Mouse (Mus musculus) erythroblast, embryonic 14.5 days (primary cell): ENCODE measurements around the gene Rlim. TPM values are rescaled to one million over a fixed set of nuclear protein-coding genes. Genes with fewer than 3 reads are reported as not detected.

Source experiments
- H3K27me3 ChIP-seq: 2 replicates; pipeline ENCODE4 v1.6.1; 2012; ENCODE audit warnings: inconsistent platforms; ENCODE audit not compliant: control insufficient read depth
- H3K36me3 ChIP-seq: 2 replicates; pipeline ENCODE4 v1.6.1; 2012; ENCODE audit warnings: mild to moderate bottlenecking, inconsistent platforms; ENCODE audit not compliant: control insufficient read depth
- H3K4me1 ChIP-seq: 2 replicates; pipeline ENCODE4 v1.6.1; 2012; ENCODE audit warnings: inconsistent platforms; ENCODE audit not compliant: control insufficient read depth
- H3K4me3 ChIP-seq: replicated peaks from 2 replicates; pipeline ENCODE3; 2012; ENCODE audit warnings: moderate library complexity, mild to moderate bottlenecking, inconsistent platforms
- H3K9me3 ChIP-seq: 2 replicates; pipeline ENCODE4 v1.6.1; 2012; ENCODE audit warnings: low read length, inconsistent platforms, mixed read lengths; ENCODE audit not compliant: control insufficient read depth
- GATA1 ChIP-seq: IDR thresholded peaks from 2 replicates; pipeline ENCODE4 v1.6.1; 2012; ENCODE audit warnings: low read length, inconsistent platforms, mixed read lengths
- TAL1 ChIP-seq: IDR thresholded peaks from 3 replicates; pipeline ENCODE4 v1.6.1; 2012; ENCODE audit warnings: low read length, inconsistent platforms, mixed read lengths
- polyA plus RNA-seq: library from polyadenylated mRNA; stranded (reverse); fragments of >175 nt; gene quantifications from 2 replicates; pipeline ENCODE4 v1.2.3, GENCODE M21; 2012

Gene Rlim
- polyA plus RNA-seq = 0.05 and 0.10 TPM in 2 replicates

DNA sequence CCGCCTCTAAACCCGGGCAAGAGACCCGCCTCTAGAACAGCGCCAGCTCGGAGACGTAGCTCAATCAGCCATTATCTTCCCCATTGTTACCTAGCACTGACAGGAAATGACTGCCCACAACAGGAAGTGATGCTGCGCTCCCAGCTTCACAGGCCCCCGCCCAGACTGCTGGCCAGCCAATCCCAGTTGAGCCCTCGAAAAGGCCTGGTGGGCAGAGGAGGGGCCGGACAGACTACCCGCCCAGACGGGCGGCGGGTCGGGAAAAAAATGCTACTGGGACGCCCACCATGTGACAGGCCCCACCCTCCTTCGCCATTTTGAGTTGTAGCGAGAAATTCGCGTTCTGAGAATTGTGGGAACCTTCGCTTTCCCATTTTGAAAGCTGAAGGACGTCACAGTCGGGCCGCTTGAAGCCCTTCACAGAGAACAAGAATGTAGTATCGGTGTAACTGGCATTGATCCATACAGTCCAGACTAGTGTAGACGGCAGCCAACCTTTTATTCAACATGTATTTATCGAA lies at the start of gene Rlim:
Gene Rlim (minus strand): TSS at position 116 of the 521 bp plus-strand sequence.
- Histone ChIP-seq H3K4me1 (peaks cover 8% of the 10 kb centered on the region), H3K27me3 (peaks cover 12% of the 10 kb centered on the region), H3K4me3 (peak within 1 kb of the TSS; percentile 87), H3K36me3 (peaks cover 19% of the 10 kb centered on the region), H3K9me3 (peaks cover 10% of the 10 kb centered on the region)
- TF ChIP-seq TAL1 (no peak), GATA1 (no peak)

DNA sequence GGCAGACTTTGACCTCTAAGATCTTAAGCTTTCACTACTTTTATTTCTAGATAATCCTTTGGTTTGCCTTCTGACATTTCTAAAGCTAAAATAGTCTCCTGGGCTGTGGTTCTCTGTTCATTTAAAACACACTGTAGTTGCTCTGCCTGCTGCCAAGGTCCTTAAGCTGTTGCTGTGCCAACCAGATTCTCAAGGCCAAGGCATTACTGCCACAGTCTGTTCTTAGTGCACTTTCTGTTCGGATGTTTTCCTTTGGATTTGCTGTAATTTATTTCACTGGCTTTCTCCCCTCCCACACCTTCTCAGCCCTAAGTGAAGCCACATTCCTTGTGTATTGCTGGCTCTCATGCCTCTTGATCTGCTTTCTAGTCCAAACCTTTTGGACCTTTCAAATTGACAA lies 36.1 kb upstream of the Rlim start:
- TF ChIP-seq GATA1 (no peak), TAL1 (no peak)
- H3K36me3 ChIP-seq = no peaks in the 10 kb centered on the region
- peaks cover 3% of the 10 kb centered on the region; the same call in 1 of the 2 replicates for H3K27me3 ChIP-seq
- H3K9me3 ChIP-seq = no peaks in the 10 kb centered on the region
- no peak overlapping the region for H3K4me3 ChIP-seq
- no peaks in the 10 kb centered on the region for H3K4me1 ChIP-seq

DNA sequence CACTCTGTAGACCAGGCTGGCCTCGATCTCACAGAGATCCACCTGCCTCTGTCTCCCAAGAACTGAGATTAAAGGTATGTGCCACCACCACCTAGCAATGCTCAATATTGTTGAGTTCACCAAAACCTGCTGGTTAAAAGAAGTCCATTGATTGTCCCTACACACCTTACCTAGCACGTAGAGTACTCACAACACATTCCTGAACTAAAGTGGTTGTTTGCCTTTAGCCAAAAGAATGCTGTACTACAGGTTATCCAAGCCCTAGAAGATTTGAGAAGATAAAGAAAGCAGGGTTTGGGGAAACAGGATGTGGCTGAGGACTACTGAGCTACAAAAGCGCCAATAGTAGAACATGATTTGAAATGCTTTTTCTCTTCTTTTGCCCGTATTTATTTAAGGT lies 34.0 kb upstream of the Rlim start:
- H3K27me3 ChIP-seq = peaks cover 3% of the 10 kb centered on the region; the same call in 1 of the 2 replicates
- H3K4me3 ChIP-seq = no peak overlapping the region
- no peak for TF ChIP-seq GATA1
- no peaks in the 10 kb centered on the region for H3K4me1 ChIP-seq
- no peaks in the 10 kb centered on the region for H3K36me3 ChIP-seq
- H3K9me3 ChIP-seq = no peaks in the 10 kb centered on the region

DNA sequence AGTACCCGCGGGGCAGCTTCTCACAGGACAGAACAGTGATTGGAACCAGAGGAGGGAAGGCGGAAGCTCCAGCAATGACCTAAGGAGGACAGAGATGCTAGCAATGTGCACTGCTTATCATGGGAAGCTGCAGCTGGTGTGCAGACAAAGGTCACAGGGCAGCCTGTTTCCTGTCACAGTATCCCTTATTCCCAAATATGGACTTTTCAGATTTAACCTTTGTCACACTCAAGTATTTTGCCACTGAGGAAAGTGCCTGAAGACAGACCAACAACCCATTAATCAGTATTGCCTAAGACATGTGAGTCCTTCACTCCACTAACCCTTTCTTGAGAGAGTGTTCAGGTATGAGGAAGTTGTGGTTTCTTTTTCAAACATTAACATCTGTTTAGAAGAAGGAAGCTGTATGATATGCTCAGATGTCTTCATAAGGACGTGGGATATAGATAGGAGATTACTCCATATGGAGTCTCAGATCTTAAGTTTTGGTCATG lies 32.3 kb upstream of the Rlim start:
- Histone ChIP-seq H3K4me1 (no peaks in the 10 kb centered on the region), H3K9me3 (no peaks in the 10 kb centered on the region), H3K36me3 (no peaks in the 10 kb centered on the region), H3K27me3 (peaks cover 3% of the 10 kb centered on the region; the same call in 1 of the 2 replicates), H3K4me3 (no peak overlapping the region)
- TF ChIP-seq GATA1 (no peak), TAL1 (no peak)

DNA sequence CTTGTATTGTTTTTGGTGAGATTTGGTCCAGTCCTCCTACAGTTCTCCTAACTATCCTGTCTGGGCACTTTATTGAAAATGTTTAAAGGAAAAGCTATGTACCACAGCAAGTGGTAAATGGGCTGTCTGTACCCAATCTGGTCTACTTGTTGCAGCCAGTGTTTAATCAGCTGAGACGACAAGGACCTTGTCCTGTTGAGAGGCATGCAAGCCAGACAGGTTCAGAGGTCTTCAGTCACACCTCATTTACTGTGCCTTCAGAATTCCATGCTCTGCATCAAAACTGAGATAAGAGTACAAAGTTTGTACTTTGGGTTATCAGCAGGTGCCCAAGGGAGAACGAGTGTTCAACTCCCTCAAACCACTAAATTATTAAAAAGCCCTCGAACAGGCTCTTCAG lies 13.7 kb upstream of the Rlim start:
- no peaks in the 10 kb centered on the region; the same call in 1 of the 2 replicates for H3K27me3 ChIP-seq
- H3K4me1 ChIP-seq = no peaks in the 10 kb centered on the region
- H3K36me3 ChIP-seq = no peaks in the 10 kb centered on the region
- H3K9me3 ChIP-seq = no peaks in the 10 kb centered on the region
- H3K4me3 ChIP-seq = no peak overlapping the region
- no peak for TF ChIP-seq TAL1
- no peak for TF ChIP-seq GATA1

DNA sequence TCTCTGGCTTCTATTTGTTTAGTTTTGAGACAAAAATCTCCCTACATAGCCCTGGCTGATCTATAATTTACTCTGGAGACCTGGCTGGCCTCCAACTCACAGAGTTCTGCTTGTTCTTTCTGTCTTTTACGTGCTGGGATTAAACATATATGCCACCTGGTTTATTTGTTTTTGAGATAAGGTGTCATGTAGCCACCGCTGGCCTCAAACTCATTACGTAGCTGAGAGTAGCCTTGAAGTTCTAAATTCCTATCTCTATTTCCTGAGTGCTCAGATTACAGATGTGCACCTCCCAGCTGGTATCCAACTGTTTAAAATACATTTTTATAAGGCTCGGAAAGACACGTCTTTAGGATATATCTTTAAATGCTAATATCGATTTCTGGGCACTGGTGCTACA lies 12.8 kb upstream of the Rlim start:
- H3K9me3 ChIP-seq = no peaks in the 10 kb centered on the region
- no peaks in the 10 kb centered on the region for H3K4me1 ChIP-seq
- TF ChIP-seq TAL1 = no peak
- no peak for TF ChIP-seq GATA1
- H3K36me3 ChIP-seq = no peaks in the 10 kb centered on the region
- peaks cover 2% of the 10 kb centered on the region; the same call in 1 of the 2 replicates for H3K27me3 ChIP-seq
- no peak overlapping the region for H3K4me3 ChIP-seq

DNA sequence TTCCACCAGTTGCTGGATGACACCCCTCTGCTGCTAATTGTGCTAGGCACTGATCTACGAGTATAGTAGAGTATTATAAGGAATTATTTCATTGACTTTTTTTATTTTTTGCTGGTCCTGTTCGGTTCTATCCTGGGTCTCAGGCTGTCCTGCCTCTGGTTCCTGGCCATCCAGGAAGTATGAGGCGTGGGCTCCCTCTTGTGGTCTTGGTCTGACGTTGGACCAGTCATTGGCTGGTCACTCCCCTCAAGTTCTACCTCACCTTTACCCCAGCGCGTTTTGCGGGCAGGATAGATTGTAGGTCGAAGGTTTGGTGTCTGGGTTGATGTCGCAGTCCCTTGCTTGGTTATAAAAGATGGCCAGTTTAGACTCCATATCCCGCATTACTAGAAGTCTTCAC lies 10.6 kb upstream of the Rlim start:
- TF ChIP-seq TAL1 (no peak), GATA1 (no peak)

DNA sequence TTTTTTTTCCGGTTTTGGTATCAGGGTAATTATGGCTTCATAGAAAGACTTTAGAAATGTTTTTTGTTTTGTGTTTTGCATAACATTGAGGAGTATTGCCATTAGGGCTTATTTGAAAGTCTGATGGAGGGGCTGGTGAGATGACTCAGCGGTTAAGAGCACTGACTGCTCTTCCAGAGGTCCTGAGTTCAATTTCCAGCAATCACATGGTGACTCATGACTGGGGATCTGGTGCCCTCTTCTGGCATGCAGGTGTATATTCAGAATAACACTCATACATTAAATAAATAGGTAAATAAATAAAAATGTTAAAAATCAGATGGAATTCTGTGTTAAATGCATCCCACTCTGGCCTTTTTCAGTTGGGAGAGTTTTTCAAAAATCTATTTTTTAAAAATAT lies 9.3 kb upstream of the Rlim start:
- Histone ChIP-seq H3K4me3 (no peak overlapping the region), H3K4me1 (no peaks in the 10 kb centered on the region), H3K27me3 (peaks cover 9% of the 10 kb centered on the region), H3K9me3 (no peaks in the 10 kb centered on the region), H3K36me3 (no peaks in the 10 kb centered on the region)
- TF ChIP-seq GATA1 (no peak), TAL1 (no peak)

More for the DNA sequence above, 10.6 kb upstream of the Rlim start:
- Histone ChIP-seq H3K4me1 (no peaks in the 10 kb centered on the region), H3K4me3 (no peak overlapping the region), H3K9me3 (no peaks in the 10 kb centered on the region), H3K36me3 (no peaks in the 10 kb centered on the region), H3K27me3 (peaks cover 5% of the 10 kb centered on the region; the same call in 1 of the 2 replicates)

DNA sequence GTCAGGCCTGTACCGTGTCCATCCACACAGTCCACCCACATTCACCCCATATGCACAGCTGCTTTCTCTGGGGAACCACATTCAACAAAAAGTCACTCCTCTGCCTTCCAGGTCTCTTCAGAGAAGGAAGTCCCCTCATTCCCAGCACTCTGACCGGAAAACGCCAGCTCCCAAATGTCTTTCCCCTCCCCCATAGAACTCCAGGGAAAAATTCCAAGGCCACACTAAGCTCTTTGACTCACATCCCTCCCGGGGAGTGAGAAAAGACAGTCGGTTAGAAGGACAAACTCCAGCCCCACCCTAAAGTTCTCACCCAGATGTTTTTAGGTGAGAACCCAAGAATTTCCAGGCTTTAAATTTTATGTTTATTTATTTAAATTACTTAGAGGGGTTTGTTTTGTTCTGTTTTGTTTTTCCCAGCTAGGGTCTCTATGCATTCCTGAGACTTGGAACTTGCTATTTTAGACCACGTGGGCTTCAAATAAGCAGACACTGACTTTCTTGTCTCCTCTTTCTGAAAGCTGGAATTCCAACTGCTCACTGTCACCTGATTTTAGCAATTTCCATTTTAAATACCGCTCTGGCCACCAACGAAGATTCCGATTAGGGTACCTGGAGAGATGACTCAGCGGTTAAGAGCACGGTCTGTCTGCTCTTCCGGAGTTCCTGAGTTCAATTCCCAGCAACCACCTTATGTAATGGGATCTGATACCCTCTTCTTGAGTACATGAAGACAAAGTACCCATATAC lies 6.3 kb upstream of the Rlim start:
- no peaks in the 10 kb centered on the region for H3K9me3 ChIP-seq
- H3K27me3 ChIP-seq = peaks cover 11% of the 10 kb centered on the region
- H3K4me3 ChIP-seq = no peak overlapping the region
- H3K36me3 ChIP-seq = no peaks in the 10 kb centered on the region
- TF ChIP-seq TAL1 = no peak
- TF ChIP-seq GATA1 = no peak
- H3K4me1 ChIP-seq = no peaks in the 10 kb centered on the region

DNA sequence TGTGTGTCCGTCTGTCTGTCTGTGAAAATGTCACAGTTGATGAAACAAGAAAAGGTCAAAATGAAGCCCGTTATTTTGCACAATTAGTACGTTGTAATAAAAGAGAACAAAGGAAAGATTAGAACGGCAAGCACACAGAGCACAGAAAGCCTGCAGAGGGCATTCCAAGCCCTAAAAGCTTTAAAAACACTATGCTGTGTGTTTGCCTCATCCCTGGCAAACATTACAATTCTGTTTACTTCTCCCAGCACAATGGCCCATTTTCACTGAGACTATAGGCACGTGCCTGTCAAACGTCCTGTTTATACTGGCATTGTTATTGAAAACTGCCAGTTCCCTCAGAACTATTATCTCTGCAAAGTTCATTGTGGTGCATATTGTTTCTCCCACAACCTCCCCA lies 5.1 kb upstream of the Rlim start:
- no peak for TF ChIP-seq TAL1
- peaks cover 14% of the 10 kb centered on the region for H3K27me3 ChIP-seq
- H3K36me3 ChIP-seq = no peaks in the 10 kb centered on the region
- peaks cover 8% of the 10 kb centered on the region for H3K4me1 ChIP-seq
- no peak overlapping the region for H3K4me3 ChIP-seq
- peaks cover 4% of the 10 kb centered on the region for H3K9me3 ChIP-seq
